Mouse (Mus musculus): ENCODE data around the gene Eif3l.

GRCm38 (mm10) chr15:79124331-79124875, 49.4 kb downstream of the Eif3l start:
- TF ChIP-seq CTCF (IDR thresholded peaks at IDR 0.05) (no peak), EP300 (IDR thresholded peaks at IDR 0.05) (no peak)

Data from lung, postnatal 0 days (tissue).